Mouse (Mus musculus) splenic B cell, adult 2 months (primary cell): ENCODE measurements around the gene Arrdc1.
"Not testable (repeated sequence)": the region's sequence is repeated elsewhere in the genome, so short reads cannot be mapped to it uniquely, and the experiment has no call there.

Source experiments
- DNase-seq: peaks from one replicate; pipeline ENCODE4 v3.0.0-alpha.2; 2011; ENCODE audit warnings: low read depth, low spot score
- H3K27me3 ChIP-seq: 2 replicates; pipeline ENCODE4 v1.6.1; 2012; ENCODE audit warnings: mild to moderate bottlenecking, low read length, moderate library complexity, mixed read lengths; ENCODE audit not compliant: control insufficient read depth, poor library complexity, insufficient read depth, severe bottlenecking
- H3K36me3 ChIP-seq: 2 replicates; pipeline ENCODE4 v1.6.1; 2012; ENCODE audit warnings: mild to moderate bottlenecking, low read length, moderate library complexity, mixed read lengths; ENCODE audit not compliant: control insufficient read depth, poor library complexity, insufficient read depth, severe bottlenecking

Arrdc1 gene

DNA sequence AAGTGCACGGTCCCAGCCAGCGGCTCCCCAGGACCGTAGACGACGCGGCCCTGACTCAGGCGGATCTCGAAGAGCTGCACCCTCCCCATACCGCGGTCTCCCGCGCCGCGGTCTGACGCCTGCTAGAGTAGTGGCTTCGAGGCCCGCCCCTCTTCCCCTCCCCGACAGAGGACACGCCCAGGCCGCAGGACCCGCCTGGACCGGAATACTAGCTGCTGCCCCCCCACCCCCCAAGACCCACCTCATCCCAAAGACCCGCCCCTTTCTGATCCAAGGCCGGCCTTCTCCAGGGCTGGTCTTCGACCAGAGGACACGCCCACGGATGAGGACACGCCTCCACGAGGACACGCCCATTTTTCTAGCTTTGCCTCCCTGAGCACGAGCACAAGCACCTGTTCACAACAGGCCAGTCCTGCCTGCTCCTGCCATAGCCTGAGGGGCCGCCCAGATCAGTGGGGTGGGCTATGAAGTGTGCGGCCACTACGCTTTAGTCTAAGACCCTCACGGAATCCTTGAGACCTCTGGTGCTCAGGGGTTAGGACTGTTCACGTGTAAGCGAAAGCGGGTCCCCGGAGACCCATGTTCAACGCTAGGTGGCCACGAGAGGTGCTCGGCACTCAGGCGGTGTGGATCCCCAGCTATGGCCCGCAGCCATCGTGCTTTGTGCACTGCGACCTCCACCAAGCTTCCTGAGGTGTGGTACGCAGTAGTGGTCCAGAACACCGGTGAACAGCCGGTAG lies at the start of gene Arrdc1:
Arrdc1 (minus strand) TSS at position 196 of the 740 bp plus-strand sequence.
- peak; percentile 99 for DNase-seq
- H3K27me3 ChIP-seq, result no peaks in the 10 kb centered on the region
- no peaks in the 10 kb centered on the region for H3K36me3 ChIP-seq

DNA sequence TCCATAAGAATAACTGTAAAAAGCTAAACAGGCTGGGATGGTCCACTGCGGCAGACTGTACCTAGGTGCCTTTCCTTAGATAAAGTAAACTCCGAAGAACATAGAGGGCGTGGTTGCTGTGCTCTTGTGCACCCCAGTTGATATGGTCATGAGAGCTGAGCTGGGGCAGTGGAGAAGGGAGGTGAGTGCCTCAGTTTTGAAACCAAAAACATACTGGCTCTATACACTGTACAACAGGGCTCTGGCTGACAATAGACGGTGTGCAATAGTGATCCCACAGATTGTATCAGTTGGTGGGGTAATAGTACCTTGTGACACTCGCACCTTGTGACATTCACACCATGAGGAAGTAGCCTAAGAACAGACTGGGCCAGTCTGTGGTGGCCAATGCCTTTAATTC lies 41.9 kb upstream of the Arrdc1 start:
- H3K36me3 ChIP-seq, result peaks cover 1% of the 10 kb centered on the region; the same call in 1 of the 2 replicates
- DNase-seq, result peak; percentile 34
- no peaks in the 10 kb centered on the region for H3K27me3 ChIP-seq

DNA sequence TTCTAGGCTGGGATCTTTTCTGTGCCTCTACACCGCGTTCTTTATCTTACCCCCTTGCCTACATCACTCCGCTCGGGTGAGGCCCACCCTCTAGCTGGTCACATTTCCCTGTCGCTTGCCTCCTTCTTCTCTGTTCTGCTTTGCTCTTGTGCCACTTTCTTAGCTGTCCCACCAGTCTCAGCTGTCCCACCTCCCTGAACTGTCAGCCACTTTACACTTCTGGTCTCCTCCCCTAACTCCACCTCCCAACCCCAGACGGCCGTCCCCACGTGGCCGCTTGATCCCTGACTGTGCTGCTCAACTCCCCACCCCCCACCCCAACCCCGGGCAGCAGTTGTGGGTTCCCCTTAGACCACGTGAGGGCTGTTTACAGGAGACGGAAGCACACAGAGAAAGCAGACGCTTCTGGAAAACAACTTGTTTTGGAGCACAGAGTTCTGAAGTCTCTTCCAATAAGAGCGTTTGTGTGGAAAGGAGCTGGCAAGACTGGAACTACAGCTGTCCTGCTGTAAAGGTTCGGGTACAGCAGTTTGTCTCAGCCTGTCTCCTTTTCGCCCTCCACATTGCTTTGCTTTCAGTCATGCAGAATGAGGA lies 40.7 kb upstream of the Arrdc1 start, which contains the start of gene Pnpla7:
Pnpla7 (plus strand) TSS at position 330 of the 594 bp plus-strand sequence.
- Histone ChIP-seq H3K36me3 (0 out of 2 replicates have a peak, but pooled peaks cover 1% of the 10 kb centered on the region), H3K27me3 (no peaks in the 10 kb centered on the region)
- peak; percentile 94 for DNase-seq

DNA sequence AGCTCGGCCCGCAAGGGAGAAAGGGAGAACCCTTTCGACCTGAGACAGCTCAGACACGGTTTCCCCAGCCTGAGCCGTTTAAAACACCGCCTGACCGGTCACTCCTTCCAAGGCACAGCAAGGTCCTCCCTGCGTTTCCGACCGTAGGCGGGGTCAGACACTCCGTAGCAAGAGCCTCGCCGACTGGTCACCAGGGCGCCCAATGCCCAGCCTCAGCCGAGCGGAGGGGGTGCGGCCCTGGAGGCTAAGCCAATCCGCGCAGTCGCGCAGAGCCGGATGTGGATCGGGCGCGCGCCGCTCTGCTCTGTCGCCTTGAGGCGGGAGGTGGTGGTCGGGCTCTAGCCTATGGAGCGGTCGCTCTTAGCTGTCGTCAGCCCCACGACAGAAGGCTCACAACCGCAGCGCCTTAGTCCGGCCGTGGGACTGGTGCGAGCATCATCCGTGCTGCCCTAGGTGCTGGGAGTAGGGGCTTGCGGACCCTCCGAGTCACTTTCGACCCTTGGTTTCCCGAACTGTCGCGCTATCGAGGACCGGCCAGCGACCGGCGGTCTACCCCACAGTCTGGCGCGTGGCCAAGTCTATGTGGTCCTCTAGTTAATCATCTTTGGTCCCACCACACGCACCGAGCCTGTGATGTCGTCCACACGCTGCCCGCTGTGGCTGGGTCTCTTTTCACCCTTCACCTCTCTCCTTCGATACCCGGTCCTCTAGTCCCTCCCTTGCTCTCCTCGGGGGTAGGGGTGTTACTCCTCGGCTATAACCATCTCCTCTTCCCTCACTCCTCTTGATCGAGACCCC lies 40.1 kb upstream of the Arrdc1 start, which contains the start of gene Mrpl41:
Mrpl41 (minus strand) TSS at position 193 of the 798 bp plus-strand sequence.
- DNase-seq, result peak; percentile 98
- no peaks in the 10 kb centered on the region for H3K27me3 ChIP-seq
- no peaks in the 10 kb centered on the region; the same call in 1 of the 2 replicates for H3K36me3 ChIP-seq

DNA sequence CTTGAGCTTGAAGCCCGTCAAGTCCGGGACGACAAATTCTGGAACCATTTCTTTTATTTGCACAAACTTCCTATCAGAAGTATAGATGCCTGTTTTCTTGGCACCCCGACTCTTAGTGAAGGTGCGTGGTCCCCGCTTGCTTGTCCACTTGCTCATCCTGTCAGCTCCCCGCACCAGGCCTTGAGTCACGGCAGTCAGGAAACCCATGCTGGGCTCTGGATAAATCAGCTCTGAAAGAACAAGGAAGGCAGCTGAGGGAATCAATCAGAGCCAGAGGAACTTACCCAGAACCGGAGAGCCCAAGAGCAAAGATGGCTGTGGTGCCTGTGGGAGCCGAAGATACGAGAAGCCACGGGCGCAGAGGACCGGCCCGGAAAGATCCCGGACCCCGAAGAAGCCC lies 39.4 kb upstream of the Arrdc1 start:
- not testable (repeated sequence) for H3K27me3 ChIP-seq, H3K36me3 ChIP-seq, DNase-seq

DNA sequence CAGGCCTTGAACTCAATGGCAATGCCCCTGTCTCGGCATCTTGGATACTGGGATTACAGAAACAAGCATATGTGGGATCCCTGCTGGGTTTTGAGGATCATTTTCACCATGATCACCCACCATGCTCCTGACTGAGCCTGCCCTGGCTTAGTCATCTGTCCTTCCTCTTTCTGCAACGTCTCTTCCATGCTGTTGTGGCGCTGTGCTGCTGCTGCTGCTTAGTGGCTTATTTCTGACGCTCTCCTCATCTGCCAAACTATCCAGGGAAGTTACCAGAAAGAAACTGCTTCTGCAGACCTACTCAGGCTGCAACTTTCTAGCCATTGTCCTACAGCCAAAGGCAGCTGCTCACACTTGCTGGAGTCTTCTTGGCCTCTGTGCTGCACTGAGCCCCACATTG lies 35.3 kb upstream of the Arrdc1 start:
- DNase-seq, result no peak
- no peaks in the 10 kb centered on the region for H3K27me3 ChIP-seq
- no peaks in the 10 kb centered on the region; the same call in none of the 2 replicates for H3K36me3 ChIP-seq

DNA sequence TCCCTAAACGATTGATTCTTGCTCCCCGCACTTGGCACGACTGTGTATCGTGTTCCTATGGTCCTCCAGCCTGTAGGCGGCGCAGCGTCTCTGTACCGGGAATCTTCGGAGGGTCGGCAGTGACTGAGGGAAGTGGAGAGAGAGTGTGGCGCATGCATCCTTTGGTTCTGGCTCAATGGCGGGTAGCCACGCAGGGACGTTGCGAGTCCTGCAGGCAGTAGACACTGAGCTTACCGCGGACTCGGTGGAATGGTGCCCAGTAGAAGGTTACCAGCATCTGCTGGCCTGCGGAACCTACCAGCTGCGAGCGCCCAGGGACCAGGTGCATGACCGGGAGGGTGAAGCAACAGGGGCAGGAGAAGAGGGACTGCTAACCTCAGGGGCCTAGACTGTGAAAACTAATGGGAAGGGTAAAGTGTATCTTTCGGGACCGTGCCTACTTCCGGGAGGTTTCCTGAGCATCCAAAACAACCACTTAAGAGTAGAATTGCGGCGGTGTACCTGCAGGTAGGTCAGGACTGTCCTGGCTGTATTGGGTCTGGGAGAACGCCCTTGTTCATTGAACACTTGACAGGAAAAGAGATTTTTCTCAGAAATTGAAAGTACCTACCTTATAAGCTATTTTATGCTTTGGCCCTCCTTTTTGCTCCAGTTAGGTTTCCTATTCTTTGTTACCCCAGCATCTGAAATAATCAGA lies 27.4 kb upstream of the Arrdc1 start, which contains the start of gene Dph7:
Dph7 (plus strand) TSS at position 97 of the 697 bp plus-strand sequence.
- DNase-seq, result peak; percentile 88
- peaks cover 4% of the 10 kb centered on the region; the same call in 1 of the 2 replicates for H3K36me3 ChIP-seq
- no peaks in the 10 kb centered on the region for H3K27me3 ChIP-seq

DNA sequence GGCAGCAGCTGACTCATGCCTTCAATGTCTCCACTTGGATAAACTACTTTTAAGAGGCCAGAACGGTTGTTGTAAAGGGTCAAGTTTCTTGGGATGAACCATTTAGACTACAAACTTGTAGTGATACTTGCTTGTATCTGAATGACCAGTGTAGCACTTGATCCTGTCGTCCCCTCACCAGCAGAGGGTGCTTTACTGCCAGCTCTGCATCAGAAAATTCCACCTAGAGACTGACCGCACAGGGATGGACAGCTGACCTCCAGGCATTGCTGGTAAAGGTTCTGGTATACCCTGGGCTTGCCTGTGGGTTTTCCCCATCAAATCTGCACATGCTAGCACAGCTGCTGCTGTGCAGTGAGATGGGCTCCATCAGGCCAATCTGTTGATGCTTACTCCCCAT lies 25.9 kb upstream of the Arrdc1 start:
- peaks cover 4% of the 10 kb centered on the region; the same call in 1 of the 2 replicates for H3K36me3 ChIP-seq
- H3K27me3 ChIP-seq, result no peaks in the 10 kb centered on the region
- peak; percentile 38 for DNase-seq

DNA sequence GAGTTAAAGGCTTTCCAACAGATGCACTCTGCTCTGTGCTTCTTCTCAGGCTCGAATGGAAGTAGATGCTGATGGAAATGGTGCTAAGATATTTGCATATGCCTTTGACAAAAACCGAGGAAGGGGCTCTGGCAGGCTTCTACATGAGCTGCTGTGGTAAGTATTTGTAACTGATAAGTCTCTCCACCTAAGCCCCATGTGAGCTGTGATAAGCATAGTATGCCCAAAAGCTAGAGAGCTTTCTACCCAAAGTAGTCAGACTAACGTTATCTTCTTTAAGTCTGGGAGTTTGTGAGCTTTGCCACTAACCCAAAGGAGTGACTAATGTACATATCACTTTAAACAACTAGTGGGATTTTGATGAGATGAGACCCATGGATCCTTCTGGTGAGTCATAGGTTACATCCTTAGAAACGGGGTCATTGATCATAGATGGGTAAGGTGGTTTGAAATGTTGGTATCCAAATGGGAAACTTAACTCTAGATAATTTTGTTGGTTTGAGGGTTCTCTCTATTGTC lies 17.5 kb upstream of the Arrdc1 start:
- Histone ChIP-seq H3K27me3 (no peaks in the 10 kb centered on the region), H3K36me3 (no peaks in the 10 kb centered on the region; the same call in 1 of the 2 replicates)
- DNase-seq, result no peak

DNA sequence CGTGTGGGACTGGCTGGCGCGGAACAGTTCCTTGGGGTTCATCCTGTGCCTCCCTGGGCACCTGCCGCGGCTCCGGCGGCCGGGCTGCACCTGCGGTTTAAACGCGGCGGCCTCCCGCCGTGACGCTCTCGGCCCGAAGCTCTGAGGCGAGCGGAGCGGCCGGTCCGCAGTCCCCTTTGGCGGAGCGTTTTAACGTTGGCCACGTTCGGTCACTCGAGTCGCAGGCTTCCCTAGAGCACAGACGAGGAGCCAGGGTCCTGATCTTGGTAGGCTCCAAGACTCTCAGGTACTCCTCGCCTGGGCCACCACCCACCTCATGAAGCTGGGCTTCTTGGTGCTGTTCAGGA lies 15.1 kb upstream of the Arrdc1 start:
- DNase-seq, result peak; percentile 29
- Histone ChIP-seq H3K27me3 (no peaks in the 10 kb centered on the region), H3K36me3 (no peaks in the 10 kb centered on the region)

DNA sequence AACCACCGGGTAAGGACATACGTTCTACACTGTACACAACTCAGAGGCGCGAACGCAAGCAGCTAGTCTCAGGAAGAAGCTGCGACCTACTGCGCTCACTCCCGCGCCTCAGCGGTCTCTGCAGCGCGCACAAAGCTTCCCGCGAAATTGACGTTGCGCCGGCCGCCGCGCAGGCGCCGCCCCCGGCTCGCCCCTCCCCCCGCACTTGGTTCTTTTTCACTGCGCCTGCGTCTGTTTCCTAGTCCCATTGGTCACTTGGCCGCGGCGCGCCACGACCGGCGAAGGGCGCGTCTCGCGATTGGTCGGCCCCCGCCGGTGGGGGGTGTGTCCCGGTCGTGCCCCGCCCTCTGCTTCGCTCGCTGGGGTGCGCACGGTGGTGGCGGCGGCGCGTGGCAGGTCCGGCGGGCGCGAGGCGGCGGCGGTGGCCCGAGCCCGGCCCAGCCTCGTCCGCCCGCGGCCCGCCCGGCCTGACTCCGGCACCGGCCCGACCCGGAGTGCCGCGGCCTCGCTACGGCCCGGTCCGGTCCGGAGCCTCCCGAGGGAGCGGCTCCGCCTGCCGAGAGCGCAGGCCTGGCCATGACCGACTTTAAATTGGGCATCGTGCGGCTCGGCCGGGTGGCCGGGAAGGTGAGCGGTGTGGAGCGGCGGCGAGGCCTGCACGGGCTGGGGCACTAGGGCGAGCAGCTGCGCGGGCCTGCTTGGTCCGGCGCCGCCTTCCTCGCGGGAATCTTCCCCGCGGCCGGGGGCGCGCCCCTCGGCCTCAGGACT lies 14.6 kb upstream of the Arrdc1 start, which contains the start of gene Zmynd19:
Zmynd19 (plus strand) TSS at position 372 of the 768 bp plus-strand sequence.
- no peaks in the 10 kb centered on the region for H3K27me3 ChIP-seq
- no peaks in the 10 kb centered on the region for H3K36me3 ChIP-seq
- DNase-seq, result peak; percentile 98

DNA sequence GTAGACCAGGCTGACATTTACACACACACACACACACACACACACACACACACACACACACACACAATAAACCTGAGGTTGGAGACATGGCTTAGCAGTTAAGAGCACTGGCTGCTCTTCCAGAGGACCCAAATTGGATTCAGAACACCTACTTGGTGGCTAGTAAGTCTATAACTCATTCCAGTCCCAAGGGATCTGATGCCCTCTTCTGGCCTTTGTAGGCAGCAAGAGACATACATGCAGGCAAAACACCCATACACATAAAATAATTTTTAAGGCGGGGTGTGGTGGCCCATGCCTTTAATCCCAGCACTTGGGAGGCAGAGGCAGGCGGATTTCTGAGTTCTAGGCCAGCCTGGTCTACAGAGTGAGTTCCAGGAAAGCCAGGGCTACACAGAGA lies 9.3 kb upstream of the Arrdc1 start:
- peak; percentile 79 for DNase-seq
- not testable (repeated sequence) for H3K36me3 ChIP-seq, H3K27me3 ChIP-seq

DNA sequence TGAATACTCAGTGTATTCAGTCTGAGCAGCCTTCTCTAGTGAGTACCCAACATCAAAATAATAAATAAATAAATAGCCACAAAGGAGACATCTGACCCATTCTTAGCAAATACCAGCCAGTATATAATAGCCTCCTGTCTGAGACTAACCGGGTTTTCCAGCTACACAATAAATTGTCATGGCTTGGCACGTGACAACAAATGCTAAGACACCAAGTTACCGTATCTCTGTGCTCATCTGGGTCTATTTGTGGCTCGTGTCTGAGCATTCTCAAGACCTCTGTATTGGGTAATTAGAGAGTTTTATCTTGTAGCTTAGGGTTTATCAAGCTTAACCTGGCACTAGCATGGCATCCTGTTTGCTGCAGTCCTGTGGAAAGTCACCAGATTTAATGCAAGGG lies 7.0 kb upstream of the Arrdc1 start:
- no peak for DNase-seq
- H3K27me3 ChIP-seq, result no peaks in the 10 kb centered on the region
- no peaks in the 10 kb centered on the region for H3K36me3 ChIP-seq
